Comparison of ENCODE assay signal across 15 mouse cellular contexts in genomic region chr8:95281493-95281892, GRCm38 (mm10). TPM values are rescaled to one million over a fixed set of nuclear protein-coding genes. Genes with fewer than 3 reads are reported as not detected.
A peak's percentile ranks its signal among the peaks of the same experiment; 100 is the strongest.
DNase-seq lines count a peak whose midpoint lies in the region; ATAC-seq and TF ChIP-seq lines count a peak whose summit lies in the region.
"Had no signal": no experiment of that assay in that cellular context is flagged by ENCODE, and none has a peak within 500 bp of the region (broad histone marks: within the 10 kb centered on the region; RNA-seq: fewer than 3 reads in every experiment).

No protein-coding gene starts in this region.

- no peak overlapping the region for H3K9ac ChIP-seq in embryonic facial prominence, embryonic 14.5 days (ENCODE audit: low read depth, low read length)
- H3K9ac ChIP-seq in midbrain, postnatal 0 days (replicated peaks; ENCODE audit: low read length, poor library complexity, severe bottlenecking): no peak overlapping the region
- no peak overlapping the region for H3K9ac ChIP-seq in liver, postnatal 0 days (replicated peaks)
- H3K9ac ChIP-seq: lung, embryonic 15.5 days had no signal

- H3K4me1 ChIP-seq in embryonic facial prominence, embryonic 14.5 days (ENCODE audit: control insufficient read depth, insufficient read depth, low read length): no peaks in the 10 kb centered on the region
- no peaks in the 10 kb centered on the region for H3K4me1 ChIP-seq in midbrain, postnatal 0 days (ENCODE audit: insufficient read depth, low read length)
- no peaks in the 10 kb centered on the region for H3K4me1 ChIP-seq in liver, postnatal 0 days (ENCODE audit: insufficient read depth)
- H3K4me1 ChIP-seq: lung, embryonic 15.5 days had no signal

- H3K36me3 ChIP-seq in embryonic facial prominence, embryonic 14.5 days (ENCODE audit: control insufficient read depth, insufficient read depth, low read length): no peaks in the 10 kb centered on the region
- no peaks in the 10 kb centered on the region for H3K36me3 ChIP-seq in midbrain, postnatal 0 days (ENCODE audit: insufficient read depth, low read length)
- no peaks in the 10 kb centered on the region for H3K36me3 ChIP-seq in liver, postnatal 0 days (replicated peaks; ENCODE audit: insufficient read depth, low read length)
- H3K36me3 ChIP-seq: lung, embryonic 15.5 days had no signal

- TF ChIP-seq CTCF in layer of hippocampus, adult 2 months (conservative IDR thresholded peaks at IDR 0.05): peak; percentile 48
- peak; percentile 39 for TF ChIP-seq CTCF in midbrain, postnatal 0 days (IDR thresholded peaks at IDR 0.05)
- no peak for TF ChIP-seq CTCF in liver, postnatal 0 days (IDR thresholded peaks at IDR 0.05; ENCODE audit: low read depth)

- 61% methylated on average over 5 of the region's 5 CpGs for WGBS in embryonic facial prominence, embryonic 14.5 days
- WGBS in midbrain, postnatal 0 days: 49% methylated on average over 5 of the region's 5 CpGs
- 65% methylated on average over 5 of the region's 5 CpGs for WGBS in liver, postnatal 0 days (ENCODE audit: insufficient replicate concordance)

- peak; percentile 79 for ATAC-seq in embryonic facial prominence, embryonic 14.5 days (ENCODE audit: low read depth)
- peak; percentile 88 for ATAC-seq in midbrain, postnatal 0 days (ENCODE audit: low FRiP score)
- ATAC-seq in liver, postnatal 0 days: no peak

- DNase-seq in cerebellum, postnatal 14 days: peak; percentile 38 to 41
- DNase-seq in cerebellum, adult 11 months: no peak
- DNase-seq in layer of hippocampus, adult 2 months (ENCODE audit: low spot score in 2 of 2): peak; percentile 29 to 34
- no peak for DNase-seq in layer of hippocampus, adult 11-12 months (ENCODE audit: low spot score)
- no peak for DNase-seq in embryonic facial prominence, embryonic 14.5 days (ENCODE audit: low spot score)
- DNase-seq in midbrain, postnatal 0 days (ENCODE audit: low spot score): peak; percentile 61
- no peak for DNase-seq in urinary bladder, postnatal 14 days (ENCODE audit: low spot score)
- no peak for DNase-seq in liver, postnatal 0 days
- DNase-seq: cerebellum, postnatal 25 days; gastrocnemius, postnatal 25 days; kidney, adult 11 months had no signal

- H3K4me3 ChIP-seq in layer of hippocampus, adult 2 months: no peak overlapping the region
- H3K4me3 ChIP-seq in embryonic facial prominence, embryonic 14.5 days (ENCODE audit: low read depth, low read length): no peak overlapping the region
- no peak overlapping the region for H3K4me3 ChIP-seq in midbrain, postnatal 0 days (ENCODE audit: low read depth, low read length)
- no peak overlapping the region for H3K4me3 ChIP-seq in liver, postnatal 0 days (ENCODE audit: low read depth, low read length)
- H3K4me3 ChIP-seq: lung, embryonic 15.5 days had no signal

- no peak for TF ChIP-seq EP300 in liver, postnatal 0 days (IDR thresholded peaks at IDR 0.05; ENCODE audit: low read depth)

- no peaks in the 10 kb centered on the region for H3K27me3 ChIP-seq in embryonic facial prominence, embryonic 14.5 days (replicated peaks; ENCODE audit: control insufficient read depth, insufficient read depth, low read length)
- H3K27me3 ChIP-seq in midbrain, postnatal 0 days (ENCODE audit: insufficient read depth, low read length): no peaks in the 10 kb centered on the region
- no peaks in the 10 kb centered on the region for H3K27me3 ChIP-seq in liver, postnatal 0 days (ENCODE audit: insufficient read depth, low read length)
- H3K27me3 ChIP-seq: lung, embryonic 15.5 days had no signal

- H3K27ac ChIP-seq in layer of hippocampus, adult 2 months: 0 out of 2 replicates have a peak overlapping the region, but pooled peaks have one; percentile 29
- H3K27ac ChIP-seq in embryonic facial prominence, embryonic 14.5 days (replicated peaks; ENCODE audit: low read depth, low read length): no peak overlapping the region
- H3K27ac ChIP-seq in midbrain, postnatal 0 days (ENCODE audit: low read depth, low read length): 0 out of 2 replicates have a peak overlapping the region, but pooled peaks have one; percentile 8
- no peak overlapping the region for H3K27ac ChIP-seq in liver, postnatal 0 days (ENCODE audit: low read depth)
- H3K27ac ChIP-seq: lung, embryonic 15.5 days had no signal

- H3K4me2 ChIP-seq in embryonic facial prominence, embryonic 14.5 days (ENCODE audit: low read depth, low read length): no peak overlapping the region
- H3K4me2 ChIP-seq in midbrain, postnatal 0 days (ENCODE audit: low read depth, low read length, poor library complexity, severe bottlenecking): no peak overlapping the region
- no peak overlapping the region for H3K4me2 ChIP-seq in liver, postnatal 0 days (ENCODE audit: low read depth, low read length)
- H3K4me2 ChIP-seq: lung, embryonic 15.5 days had no signal

- no peaks in the 10 kb centered on the region for H3K9me3 ChIP-seq in embryonic facial prominence, embryonic 14.5 days (ENCODE audit: control insufficient read depth, low read length)
- no peaks in the 10 kb centered on the region for H3K9me3 ChIP-seq in midbrain, postnatal 0 days (ENCODE audit: low read length)
- H3K9me3 ChIP-seq in liver, postnatal 0 days (ENCODE audit: low read length): no peaks in the 10 kb centered on the region
- H3K9me3 ChIP-seq: lung, embryonic 15.5 days had no signal

RNA-seq across cellular contexts. Expression of gene Cngb1, which starts 24.9 kb away (rescaled TPM):
- under 1 TPM; 0.84 to 0.93 TPM for total RNA-seq in layer of hippocampus, adult 2 months (2021)
- 0.34 and 1.7 TPM in 2 replicates for polyA plus RNA-seq in embryonic facial prominence, embryonic 14.5 days (2014; fragmentation: Nextera tagmentation; extraction: Ambion mirVana)
- 0.38 and 0.76 TPM in 2 replicates for total RNA-seq in midbrain, postnatal 0 days (2014; rRNA removed)
- polyA plus RNA-seq in midbrain, postnatal 0 days (2015; fragmentation: Nextera tagmentation; extraction: Ambion mirVana): 0.54 and 0.79 TPM in 2 replicates
- 0.08 and 0.29 TPM in 2 replicates for polyA plus RNA-seq in liver, postnatal 0 days (2015; fragmentation: Nextera tagmentation; extraction: Ambion mirVana)

RNA-seq across cellular contexts. Expression of gene Tepp, which starts 28.9 kb away (rescaled TPM):
- total RNA-seq in layer of hippocampus, adult 2 months (2021): under 1 TPM in 1 of 2 experiments, not detected in 1; 0.67 TPM
- polyA plus RNA-seq in embryonic facial prominence, embryonic 14.5 days (2014; fragmentation: Nextera tagmentation; extraction: Ambion mirVana): 0.50 TPM in 1 of 2 replicates, not detected in the other
- 0.77 and 1.1 TPM in 2 replicates for total RNA-seq in midbrain, postnatal 0 days (2014; rRNA removed)
- polyA plus RNA-seq in midbrain, postnatal 0 days (2015; fragmentation: Nextera tagmentation; extraction: Ambion mirVana): 2.5 and 3.7 TPM in 2 replicates
- polyA plus RNA-seq in liver, postnatal 0 days (2015; fragmentation: Nextera tagmentation; extraction: Ambion mirVana): not detected in 2 replicates
- total RNA-seq: gastrocnemius, postnatal 25 days; layer of hippocampus, adult 8-10 months; megakaryocyte-erythroid progenitor cell, adult 5-6 weeks had no signal
- polyA plus RNA-seq: heart, embryonic 14.5 days had no signal

RNA-seq across cellular contexts. Expression of gene Zfp319, which starts 50.3 kb away (rescaled TPM):
- 10 to 100 TPM; 15.0 to 16.7 TPM for total RNA-seq in layer of hippocampus, adult 2 months (2021)
- 8.4 and 8.9 TPM in 2 replicates for polyA plus RNA-seq in embryonic facial prominence, embryonic 14.5 days (2014; fragmentation: Nextera tagmentation; extraction: Ambion mirVana)
- total RNA-seq in midbrain, postnatal 0 days (2014; rRNA removed): 20.1 and 21.4 TPM in 2 replicates
- 11.2 and 11.7 TPM in 2 replicates for polyA plus RNA-seq in midbrain, postnatal 0 days (2015; fragmentation: Nextera tagmentation; extraction: Ambion mirVana)
- polyA plus RNA-seq in liver, postnatal 0 days (2015; fragmentation: Nextera tagmentation; extraction: Ambion mirVana): 0.94 and 0.97 TPM in 2 replicates

RNA-seq across cellular contexts. Expression of gene Usb1, which starts 50.6 kb away (rescaled TPM):
- 10 to 100 TPM in 1 of 2 experiments, 1 to 10 TPM in 1; 9.8 to 13.1 TPM for total RNA-seq in layer of hippocampus, adult 2 months (2021)
- polyA plus RNA-seq in embryonic facial prominence, embryonic 14.5 days (2014; fragmentation: Nextera tagmentation; extraction: Ambion mirVana): 36.3 and 38.0 TPM in 2 replicates
- 65.8 and 87.0 TPM in 2 replicates for total RNA-seq in midbrain, postnatal 0 days (2014; rRNA removed)
- 28.9 and 30.1 TPM in 2 replicates for polyA plus RNA-seq in midbrain, postnatal 0 days (2015; fragmentation: Nextera tagmentation; extraction: Ambion mirVana)
- polyA plus RNA-seq in liver, postnatal 0 days (2015; fragmentation: Nextera tagmentation; extraction: Ambion mirVana): 10.9 and 12.0 TPM in 2 replicates

Comparison
In these comparisons a context has a peak if more than half of its experiments do, and no peak if none do; other contexts are left out.
1. DNase-seq: peak in cerebellum, postnatal 14 days (2 of 2), layer of hippocampus, adult 2 months (2 of 2) and midbrain, postnatal 0 days (single experiment); none in cerebellum, adult 11 months (single experiment), layer of hippocampus, adult 11-12 months (single experiment), embryonic facial prominence, embryonic 14.5 days (single experiment), urinary bladder, postnatal 14 days (single experiment) and liver, postnatal 0 days (single experiment).
2. H3K27ac ChIP-seq: peak in layer of hippocampus, adult 2 months (single experiment) and midbrain, postnatal 0 days (single experiment); none in embryonic facial prominence, embryonic 14.5 days (single experiment) and liver, postnatal 0 days (single experiment).